Mouse (Mus musculus) liver, embryonic 14.5 days (tissue): ENCODE data around the gene Cmip.

Experiments used
- CTCF ChIP-seq: IDR thresholded peaks from 2 replicates; pipeline ENCODE4 v1.5.1; 2016; ENCODE audit warnings: antibody characterized with exemption, low read depth, control low read depth
- EP300 ChIP-seq: IDR thresholded peaks from 2 replicates; pipeline ENCODE4 v1.6.1; 2016; ENCODE audit warnings: antibody characterized with exemption, low read depth

- TF ChIP-seq CTCF (no peak), EP300 (no peak)
Observed at GRCm38 (mm10) chr8:117321232-117321631, 64.4 kb downstream of the Cmip start.
